Mouse (Mus musculus): ENCODE measurements around the gene Slc6a21. TPM values are rescaled to one million over a fixed set of nuclear protein-coding genes. Genes with fewer than 3 reads are reported as not detected.

Gene Slc6a21
- polyA plus RNA-seq, 1 experiment from 2014 or later: not detected

DNA sequence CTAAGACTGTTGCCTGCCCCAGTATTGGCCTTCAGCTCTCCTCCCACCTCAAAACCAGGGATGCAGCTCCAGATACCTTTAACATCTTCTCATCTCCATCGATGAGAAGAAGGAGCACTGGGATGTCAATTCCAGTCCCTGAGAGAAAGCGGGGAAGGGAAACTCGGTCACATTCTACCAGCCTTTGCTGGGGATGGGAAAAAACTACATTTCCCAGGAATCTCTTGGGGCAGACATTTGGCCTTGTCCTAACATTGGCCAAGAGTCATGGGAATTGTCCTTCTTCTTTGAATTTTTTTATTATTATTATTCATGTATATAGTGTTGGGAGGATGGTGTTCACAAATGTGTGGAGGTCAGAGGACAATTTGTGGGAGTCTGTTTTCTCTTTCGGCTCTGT lies 44.9 kb downstream of the Slc6a21 start:
- Histone ChIP-seq H3K4me2 (no peak overlapping the region), H3K4me3 (ENCODE audit: low read depth, low read length) (no peak overlapping the region), H3K27ac (ENCODE audit: low read depth, low read length) (no peak overlapping the region), H3K27me3 (ENCODE audit: control insufficient read depth, insufficient read depth, low read length) (no peaks in the 10 kb centered on the region), H3K9ac (ENCODE audit: low read length) (no peak overlapping the region), H3K4me1 (ENCODE audit: control insufficient read depth, insufficient read depth, low read length) (no peaks in the 10 kb centered on the region), H3K9me3 (ENCODE audit: control insufficient read depth, low read length) (no peaks in the 10 kb centered on the region), H3K36me3 (ENCODE audit: control insufficient read depth, insufficient read depth, low read length) (no peaks in the 10 kb centered on the region)
- WGBS: 89% methylated on average over 4 of the region's 4 CpGs
- no peak for DNase-seq (ENCODE audit: low spot score, missing footprints)
- ATAC-seq (ENCODE audit: low FRiP score): no peak

- Histone ChIP-seq H3K4me2 (no peak overlapping the region), H3K27me3 (ENCODE audit: control insufficient read depth, insufficient read depth, low read length) (no peaks in the 10 kb centered on the region), H3K27ac (ENCODE audit: low read depth, low read length) (no peak overlapping the region), H3K9me3 (ENCODE audit: control insufficient read depth, low read length) (no peaks in the 10 kb centered on the region), H3K4me1 (ENCODE audit: control insufficient read depth, insufficient read depth, low read length) (no peaks in the 10 kb centered on the region), H3K9ac (ENCODE audit: low read length) (no peak overlapping the region), H3K4me3 (ENCODE audit: low read depth, low read length) (no peak overlapping the region), H3K36me3 (ENCODE audit: control insufficient read depth, insufficient read depth, low read length) (no peaks in the 10 kb centered on the region)
- no peak for ATAC-seq (ENCODE audit: low FRiP score)
- DNase-seq (ENCODE audit: low spot score, missing footprints): no peak
- 92% methylated on average over 5 of the region's 5 CpGs for WGBS
These were observed 45.8 kb downstream of the Slc6a21 start for GRCm38 (mm10) chr7:45323069-45323468.

GRCm38 (mm10) chr7:45325800-45326199 lies 48.5 kb downstream of the Slc6a21 start:
- ATAC-seq (ENCODE audit: low FRiP score) (no peak), DNase-seq (ENCODE audit: low spot score, missing footprints) (no peak)
- Histone ChIP-seq H3K27ac (ENCODE audit: low read depth, low read length) (no peak overlapping the region), H3K4me1 (ENCODE audit: control insufficient read depth, insufficient read depth, low read length) (no peaks in the 10 kb centered on the region), H3K4me2 (no peak overlapping the region), H3K36me3 (ENCODE audit: control insufficient read depth, insufficient read depth, low read length) (no peaks in the 10 kb centered on the region), H3K4me3 (ENCODE audit: low read depth, low read length) (no peak overlapping the region), H3K9me3 (ENCODE audit: control insufficient read depth, low read length) (no peaks in the 10 kb centered on the region), H3K27me3 (ENCODE audit: control insufficient read depth, insufficient read depth, low read length) (no peaks in the 10 kb centered on the region), H3K9ac (ENCODE audit: low read length) (no peak overlapping the region)

DNA sequence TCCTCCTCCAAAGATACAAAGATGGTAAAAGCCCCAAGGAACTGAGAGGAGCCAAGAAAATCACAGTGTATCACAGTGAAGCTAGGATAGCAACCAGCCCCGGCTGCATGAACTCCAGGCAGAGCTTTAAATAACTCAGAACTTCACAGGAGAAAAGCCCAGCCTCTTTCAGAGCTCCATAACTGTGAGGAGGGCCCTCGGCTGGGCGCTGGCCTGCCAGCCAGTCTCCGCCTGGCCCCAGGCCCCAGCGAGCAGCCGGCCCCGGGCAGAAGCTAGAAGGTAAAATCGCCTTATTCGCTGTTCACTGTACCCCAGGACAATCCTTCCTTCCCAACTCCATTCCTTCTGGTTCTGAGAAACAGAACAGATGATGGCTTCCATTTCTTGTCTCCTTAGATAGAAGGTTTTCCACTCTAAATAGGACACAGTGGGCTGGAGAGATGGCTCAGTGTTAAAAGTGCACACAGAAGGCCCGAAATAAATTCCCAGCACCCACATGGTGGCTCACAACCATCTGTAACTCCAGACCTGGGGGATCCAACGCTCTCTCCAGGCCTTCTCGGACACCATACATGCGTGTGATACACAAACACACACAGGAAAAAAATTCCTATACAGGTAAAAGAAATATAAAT lies 51.6 kb downstream of the Slc6a21 start:
- H3K27me3 ChIP-seq (ENCODE audit: control insufficient read depth, insufficient read depth, low read length): no peaks in the 10 kb centered on the region; the same call in 1 of the 2 replicates
- H3K4me3 ChIP-seq (ENCODE audit: low read depth, low read length): no peak overlapping the region
- no peak for ATAC-seq (ENCODE audit: low FRiP score)
- peak; percentile 73 for DNase-seq (ENCODE audit: low spot score, missing footprints)
- no peak overlapping the region for H3K4me2 ChIP-seq
- no peaks in the 10 kb centered on the region for H3K36me3 ChIP-seq (ENCODE audit: control insufficient read depth, insufficient read depth, low read length)
- H3K9me3 ChIP-seq (ENCODE audit: control insufficient read depth, low read length): no peaks in the 10 kb centered on the region
- peaks cover 8% of the 10 kb centered on the region for H3K4me1 ChIP-seq (ENCODE audit: control insufficient read depth, insufficient read depth, low read length)
- 84% methylated on average over 13 of the region's 13 CpGs for WGBS
- H3K9ac ChIP-seq (ENCODE audit: low read length): no peak overlapping the region
- H3K27ac ChIP-seq (ENCODE audit: low read depth, low read length): no peak overlapping the region

DNA sequence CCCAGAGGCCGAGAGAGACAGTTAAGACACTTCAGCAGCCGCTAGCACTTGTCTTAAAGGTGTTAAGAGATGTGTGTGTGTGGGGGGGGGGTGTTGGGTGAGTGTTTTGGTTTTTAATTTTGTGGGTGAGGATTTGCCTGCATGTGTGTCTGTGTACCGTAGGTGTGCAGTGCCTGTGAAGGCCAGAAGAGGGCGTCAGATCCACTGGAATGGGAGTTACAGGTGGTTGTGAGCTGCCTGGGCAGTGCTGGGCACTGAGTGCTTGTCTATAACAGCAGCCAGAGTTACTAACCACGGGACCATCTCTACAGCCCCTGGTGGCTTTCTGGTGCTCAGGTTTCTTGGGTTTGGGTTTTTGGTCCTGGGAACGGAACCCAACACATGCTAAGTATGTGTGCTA lies 54.2 kb downstream of the Slc6a21 start:
- DNase-seq (ENCODE audit: low spot score, missing footprints): peak; percentile 82
- no peaks in the 10 kb centered on the region; the same call in 1 of the 2 replicates for H3K27me3 ChIP-seq (ENCODE audit: control insufficient read depth, insufficient read depth, low read length)
- H3K4me1 ChIP-seq (ENCODE audit: control insufficient read depth, insufficient read depth, low read length): peaks cover 11% of the 10 kb centered on the region
- no peak overlapping the region for H3K4me3 ChIP-seq (ENCODE audit: low read depth, low read length)
- 79% methylated on average over 6 of the region's 6 CpGs for WGBS
- H3K4me2 ChIP-seq: no peak overlapping the region
- H3K9ac ChIP-seq (ENCODE audit: low read length): no peak overlapping the region
- no peaks in the 10 kb centered on the region for H3K9me3 ChIP-seq (ENCODE audit: control insufficient read depth, low read length)
- H3K36me3 ChIP-seq (ENCODE audit: control insufficient read depth, insufficient read depth, low read length): no peaks in the 10 kb centered on the region
- no peak for ATAC-seq (ENCODE audit: low FRiP score)
- H3K27ac ChIP-seq (ENCODE audit: low read depth, low read length): no peak overlapping the region

DNA sequence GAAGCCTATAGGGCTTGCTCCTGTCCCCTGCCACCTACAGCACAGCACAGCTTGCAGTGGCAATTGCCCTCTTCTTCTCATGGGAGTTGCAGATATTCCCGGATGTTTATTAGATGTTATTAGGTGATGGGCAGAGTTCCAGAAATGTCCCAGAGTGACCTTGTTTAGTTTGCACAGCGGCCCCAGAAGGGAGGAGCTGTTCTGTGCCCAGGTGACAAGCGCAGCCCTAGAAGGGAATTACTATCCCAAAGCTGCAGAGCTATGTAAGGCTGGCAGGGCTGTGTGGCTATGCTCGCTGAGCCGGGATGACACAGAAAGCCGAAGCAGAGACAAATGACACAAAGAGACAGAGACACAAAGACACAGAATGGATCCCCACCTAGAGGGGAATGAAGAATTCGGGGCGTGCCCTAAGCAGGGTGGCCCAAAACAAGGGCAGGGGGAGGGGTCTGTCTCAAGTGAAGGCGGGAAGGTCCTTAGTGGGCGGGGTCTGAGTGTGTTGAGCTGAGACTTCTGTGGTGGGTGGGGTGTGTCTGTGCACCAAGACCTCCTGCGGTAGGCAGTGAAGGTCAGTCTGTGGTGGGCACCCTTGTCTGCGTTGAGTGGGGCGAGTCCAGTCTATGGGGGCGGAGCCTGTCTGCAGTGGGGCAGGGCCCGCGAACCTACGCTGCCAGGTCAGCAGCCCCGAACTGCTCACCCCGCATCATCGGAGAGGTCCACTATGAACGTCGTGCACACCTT lies 55.5 kb downstream of the Slc6a21 start:
- WGBS: 3% methylated on average over 22 of the region's 22 CpGs
- no peaks in the 10 kb centered on the region; the same call in 1 of the 2 replicates for H3K27me3 ChIP-seq (ENCODE audit: control insufficient read depth, insufficient read depth, low read length)
- ATAC-seq (ENCODE audit: low FRiP score) (peak; percentile 65), DNase-seq (ENCODE audit: low spot score, missing footprints) (peak; percentile 94)
- peak overlapping the region; percentile 93 for H3K4me2 ChIP-seq
- peak overlapping the region; percentile 55 for H3K4me3 ChIP-seq (ENCODE audit: low read depth, low read length)
- peak overlapping the region; percentile 71 for H3K9ac ChIP-seq (ENCODE audit: low read length)
- H3K9me3 ChIP-seq (ENCODE audit: control insufficient read depth, low read length): no peaks in the 10 kb centered on the region
- H3K36me3 ChIP-seq (ENCODE audit: control insufficient read depth, insufficient read depth, low read length): no peaks in the 10 kb centered on the region
- H3K27ac ChIP-seq (ENCODE audit: low read depth, low read length): no peak overlapping the region
- peaks cover 11% of the 10 kb centered on the region for H3K4me1 ChIP-seq (ENCODE audit: control insufficient read depth, insufficient read depth, low read length)

DNA sequence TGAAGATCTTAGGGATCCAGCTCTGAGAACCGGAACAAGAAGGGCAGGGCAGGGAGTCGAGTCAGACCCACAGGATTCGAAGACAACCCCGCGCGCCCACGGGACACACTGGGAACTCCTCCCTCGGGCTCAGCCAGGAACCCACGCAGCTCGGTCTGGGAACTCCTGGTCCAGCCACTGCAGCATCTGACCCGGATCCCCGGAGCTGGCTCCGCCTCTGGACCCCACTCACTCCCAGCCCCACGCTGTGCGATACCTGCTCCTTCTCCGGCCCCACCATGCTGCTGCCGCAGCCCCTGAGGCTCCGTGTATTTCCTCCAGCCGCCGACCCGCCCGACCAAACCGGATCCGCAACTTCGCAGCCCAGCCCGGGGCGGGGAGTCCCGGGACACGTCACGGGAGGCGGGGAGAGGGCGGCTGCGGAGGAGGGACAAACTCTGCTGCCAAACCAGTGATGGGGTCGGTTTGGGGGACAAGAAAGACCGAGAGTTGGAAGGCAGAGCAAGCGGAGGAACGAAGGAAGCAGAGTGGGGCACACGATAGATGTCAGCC lies 56.2 kb downstream of the Slc6a21 start, which contains the start of gene Trpm4:
Gene Trpm4, minus strand, starts transcription at position 350 of the 552 bp plus-strand sequence.
- WGBS: under 1% methylated on average over 38 of the region's 38 CpGs
- Histone ChIP-seq H3K4me2 (peak within 1 kb of the TSS; percentile 93), H3K27me3 (ENCODE audit: control insufficient read depth, insufficient read depth, low read length) (no peaks in the 10 kb centered on the region; the same call in 1 of the 2 replicates), H3K4me1 (ENCODE audit: control insufficient read depth, insufficient read depth, low read length) (peaks cover 15% of the 10 kb centered on the region), H3K36me3 (ENCODE audit: control insufficient read depth, insufficient read depth, low read length) (no peaks in the 10 kb centered on the region), H3K4me3 (ENCODE audit: low read depth, low read length) (peak within 1 kb of the TSS; percentile 55), H3K9ac (ENCODE audit: low read length) (peak within 1 kb of the TSS; percentile 71), H3K9me3 (ENCODE audit: control insufficient read depth, low read length) (no peaks in the 10 kb centered on the region), H3K27ac (ENCODE audit: low read depth, low read length) (no peak within 1 kb of the TSS)
- DNase-seq (ENCODE audit: low spot score, missing footprints) (peak; percentile 96), ATAC-seq (ENCODE audit: low FRiP score) (peak; percentile 65)

DNA sequence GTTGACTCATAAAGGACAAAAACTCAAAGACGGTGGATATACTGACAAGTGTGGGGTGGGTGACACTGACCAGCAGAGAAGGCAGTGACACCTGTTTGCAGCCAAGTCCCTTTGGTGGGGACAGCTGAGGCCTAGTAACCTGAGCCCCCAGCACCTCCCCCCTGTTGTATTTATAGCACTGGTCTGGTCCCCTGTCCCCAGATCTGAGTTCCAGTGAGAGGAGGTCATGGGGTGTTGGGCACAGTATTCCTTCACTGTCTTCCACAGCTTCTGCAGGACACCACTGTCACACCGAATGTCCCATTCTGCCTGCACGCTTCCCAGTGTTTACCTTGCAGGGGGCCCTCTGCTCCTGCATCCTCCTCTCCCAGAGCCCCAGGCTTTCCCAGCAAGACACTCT lies 57.3 kb downstream of the Slc6a21 start:
- peaks cover 18% of the 10 kb centered on the region for H3K4me1 ChIP-seq (ENCODE audit: control insufficient read depth, insufficient read depth, low read length)

GRCm38 (mm10) chr7:45335056-45335455 lies 57.7 kb downstream of the Slc6a21 start, which contains the start of gene Hrc:
Gene Hrc (plus strand): TSS chr7:45335290.
- DNase-seq (ENCODE audit: low spot score, missing footprints): peak; percentile 81
- H3K36me3 ChIP-seq (ENCODE audit: control insufficient read depth, insufficient read depth, low read length): no peaks in the 10 kb centered on the region
- H3K27me3 ChIP-seq (ENCODE audit: control insufficient read depth, insufficient read depth, low read length): no peaks in the 10 kb centered on the region; the same call in 1 of the 2 replicates
- H3K9me3 ChIP-seq (ENCODE audit: control insufficient read depth, low read length): no peaks in the 10 kb centered on the region
- no peak within 1 kb of the TSS for H3K4me3 ChIP-seq (ENCODE audit: low read depth, low read length)
- 38% methylated on average over 5 of the region's 5 CpGs for WGBS
- peak within 1 kb of the TSS; percentile 93 for H3K4me2 ChIP-seq
- peaks cover 20% of the 10 kb centered on the region for H3K4me1 ChIP-seq (ENCODE audit: control insufficient read depth, insufficient read depth, low read length)
- no peak for ATAC-seq (ENCODE audit: low FRiP score)
- no peak within 1 kb of the TSS for H3K9ac ChIP-seq (ENCODE audit: low read length)
- H3K27ac ChIP-seq (ENCODE audit: low read depth, low read length): no peak within 1 kb of the TSS

More for the DNA sequence above, 57.3 kb downstream of the Slc6a21 start:
- DNase-seq (ENCODE audit: low spot score, missing footprints) (peak; percentile 82), ATAC-seq (ENCODE audit: low FRiP score) (no peak)
- H3K36me3 ChIP-seq (ENCODE audit: control insufficient read depth, insufficient read depth, low read length): no peaks in the 10 kb centered on the region
- no peaks in the 10 kb centered on the region; the same call in 1 of the 2 replicates for H3K27me3 ChIP-seq (ENCODE audit: control insufficient read depth, insufficient read depth, low read length)
- no peak overlapping the region for H3K27ac ChIP-seq (ENCODE audit: low read depth, low read length)
- no peak overlapping the region for H3K9ac ChIP-seq (ENCODE audit: low read length)
- no peak overlapping the region for H3K4me2 ChIP-seq
- WGBS: 16% methylated on average over 3 of the region's 3 CpGs
- no peaks in the 10 kb centered on the region for H3K9me3 ChIP-seq (ENCODE audit: control insufficient read depth, low read length)
- H3K4me3 ChIP-seq (ENCODE audit: low read depth, low read length): no peak overlapping the region

All from midbrain, embryonic 11.5 days (tissue).